Mouse (Mus musculus) lung, postnatal 10 days (tissue): ENCODE data around the gene Ctnnbip1.
"Not testable (repeated sequence)": the region's sequence is repeated elsewhere in the genome, so short reads cannot be mapped to it uniquely, and the experiment has no call there.

Experiments
- DNase-seq: peaks from one replicate; pipeline ENCODE4 v3.0.0; 2021

The Ctnnbip1 gene

GRCm38 (mm10) chr4:149591486-149591885 is 73.5 kb downstream of the Ctnnbip1 start:
- peak; percentile 47 for DNase-seq

- DNase-seq: no peak
Observed at GRCm38 (mm10) chr4:149594913-149595581, 77.0 kb downstream of the Ctnnbip1 start.

- peak; percentile 77 for DNase-seq
Observed at GRCm38 (mm10) chr4:149597641-149598208, 79.7 kb downstream of the Ctnnbip1 start.

- no peak for DNase-seq
Observed at GRCm38 (mm10) chr4:149599549-149599948, 81.5 kb downstream of the Ctnnbip1 start.

- DNase-seq: no peak
Observed at GRCm38 (mm10) chr4:149600130-149600529, 82.1 kb downstream of the Ctnnbip1 start.

GRCm38 (mm10) chr4:149601484-149601883 is 83.4 kb downstream of the Ctnnbip1 start:
- DNase-seq: peak; percentile 36

GRCm38 (mm10) chr4:149602236-149602635 is 84.2 kb downstream of the Ctnnbip1 start:
- DNase-seq: no peak

- DNase-seq: no peak
Observed at GRCm38 (mm10) chr4:149603860-149604259, 85.8 kb downstream of the Ctnnbip1 start.

- no peak for DNase-seq
Observed at GRCm38 (mm10) chr4:149604518-149604917, 86.5 kb downstream of the Ctnnbip1 start.

- DNase-seq: no peak
Observed at GRCm38 (mm10) chr4:149606056-149606455, 88.0 kb downstream of the Ctnnbip1 start.

- DNase-seq: no peak
Observed at GRCm38 (mm10) chr4:149606766-149607358, 88.8 kb downstream of the Ctnnbip1 start.

GRCm38 (mm10) chr4:149607591-149608308 is 89.7 kb downstream of the Ctnnbip1 start:
- peak; percentile 72 for DNase-seq

GRCm38 (mm10) chr4:149608309-149608638 is 90.2 kb downstream of the Ctnnbip1 start:
- DNase-seq: no peak

- DNase-seq: no peak
Observed at GRCm38 (mm10) chr4:149609256-149610025, 91.4 kb downstream of the Ctnnbip1 start.

- peak; percentile 69 for DNase-seq
Observed at GRCm38 (mm10) chr4:149611376-149612044, 93.5 kb downstream of the Ctnnbip1 start.

- not testable (repeated sequence) for DNase-seq
Observed at GRCm38 (mm10) chr4:149613497-149613896, 95.5 kb downstream of the Ctnnbip1 start.

- no peak for DNase-seq
Observed at GRCm38 (mm10) chr4:149614869-149615268, 96.8 kb downstream of the Ctnnbip1 start.
